Comparison of ENCODE assay signal across 24 mouse cellular contexts in the genomic region with DNA sequence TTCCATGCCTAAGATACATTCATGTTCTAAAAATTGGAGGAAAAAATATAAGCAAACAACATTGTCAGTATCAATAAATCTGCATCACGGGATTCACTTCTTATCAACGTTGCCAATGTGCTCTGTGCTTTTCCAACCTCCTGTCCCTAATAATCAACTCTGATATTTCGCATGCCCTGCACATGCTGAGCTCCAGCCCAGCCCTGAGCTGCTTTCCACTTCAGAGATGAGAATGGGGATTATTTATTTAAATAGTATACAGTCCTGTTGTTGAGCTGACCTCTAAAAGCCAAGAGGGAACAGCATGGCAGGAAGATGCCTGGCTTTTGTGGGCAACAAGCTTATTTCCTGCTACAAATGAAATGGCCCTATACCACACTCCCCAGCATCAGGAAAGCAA.
DNase-seq lines count a peak whose midpoint lies in the region; ATAC-seq and TF ChIP-seq lines count a peak whose summit lies in the region.
"Had no signal": no experiment of that assay in that cellular context is flagged by ENCODE, and none has a peak within 500 bp of the region (broad histone marks: within the 10 kb centered on the region; RNA-seq: fewer than 3 reads in every experiment).

No protein-coding gene starts in this region.

- ATAC-seq in midbrain, embryonic 12.5 days (ENCODE audit: low FRiP score, low read depth), result peak; percentile 56; the same call in 1 of the 2 replicates
- no peak for ATAC-seq in midbrain, postnatal 0 days (ENCODE audit: low FRiP score)
- peak; percentile 67; the same call in 1 of the 2 replicates for ATAC-seq in midbrain, embryonic 13.5 days
- no peak for ATAC-seq in CD4-positive, CD25-positive, alpha-beta regulatory T cell, adult 4 months
- ATAC-seq: activated CD4-positive, CD25-positive, alpha-beta regulatory T cell, adult 4 months; forebrain, embryonic 13.5 days; forebrain, postnatal 0 days; hindbrain, postnatal 0 days; Patski had no signal

- no peak overlapping the region for H3K27ac ChIP-seq in midbrain, embryonic 12.5 days (replicated peaks)
- H3K27ac ChIP-seq in midbrain, postnatal 0 days (ENCODE audit: low read depth, low read length), result no peak overlapping the region
- no peak overlapping the region for H3K27ac ChIP-seq in midbrain, embryonic 13.5 days
- H3K27ac ChIP-seq in limb, embryonic 10.5 days, result no peak overlapping the region
- H3K27ac ChIP-seq: embryonic facial prominence, embryonic 13.5 days; forebrain, embryonic 13.5 days; heart, adult 2 months; heart, embryonic 15.5 days; hindbrain, embryonic 13.5 days; hindbrain, postnatal 0 days had no signal

- WGBS in midbrain, embryonic 12.5 days, result 61% methylated on average over 3 of the region's 3 CpGs
- 48% methylated on average over 3 of the region's 3 CpGs for WGBS in midbrain, postnatal 0 days
- WGBS in midbrain, embryonic 13.5 days, result 51% methylated on average over 3 of the region's 3 CpGs
- WGBS in limb, embryonic 10.5 days, result 80% methylated on average over 3 of the region's 3 CpGs

- H3K36me3 ChIP-seq in midbrain, embryonic 12.5 days, result no peaks in the 10 kb centered on the region
- H3K36me3 ChIP-seq in midbrain, postnatal 0 days (ENCODE audit: insufficient read depth, low read length), result no peaks in the 10 kb centered on the region
- H3K36me3 ChIP-seq in midbrain, embryonic 13.5 days, result no peaks in the 10 kb centered on the region
- no peaks in the 10 kb centered on the region for H3K36me3 ChIP-seq in limb, embryonic 10.5 days
- H3K36me3 ChIP-seq: embryonic facial prominence, embryonic 13.5 days; heart, embryonic 15.5 days; hindbrain, embryonic 13.5 days had no signal

- H3K27me3 ChIP-seq in midbrain, embryonic 12.5 days, result no peaks in the 10 kb centered on the region
- no peaks in the 10 kb centered on the region for H3K27me3 ChIP-seq in midbrain, postnatal 0 days (ENCODE audit: insufficient read depth, low read length)
- no peaks in the 10 kb centered on the region for H3K27me3 ChIP-seq in midbrain, embryonic 13.5 days
- no peaks in the 10 kb centered on the region for H3K27me3 ChIP-seq in limb, embryonic 10.5 days (ENCODE audit: low read depth, poor library complexity, severe bottlenecking)
- H3K27me3 ChIP-seq: embryonic facial prominence, embryonic 13.5 days; forebrain, embryonic 13.5 days; heart, embryonic 15.5 days; hindbrain, embryonic 13.5 days; Patski had no signal

- H3K4me1 ChIP-seq in midbrain, embryonic 12.5 days, result peaks cover 3% of the 10 kb centered on the region; the same call in 1 of the 2 replicates
- H3K4me1 ChIP-seq in midbrain, postnatal 0 days (ENCODE audit: insufficient read depth, low read length), result no peaks in the 10 kb centered on the region
- peaks cover 15% of the 10 kb centered on the region for H3K4me1 ChIP-seq in midbrain, embryonic 13.5 days (replicated peaks)
- H3K4me1 ChIP-seq in limb, embryonic 10.5 days, result peaks cover 6% of the 10 kb centered on the region
- H3K4me1 ChIP-seq: heart, embryonic 15.5 days had no signal

- TF ChIP-seq CTCF in midbrain, postnatal 0 days (IDR thresholded peaks at IDR 0.05), result no peak
- no peak for TF ChIP-seq CTCF in brain, embryonic 14.5 days (IDR thresholded peaks at IDR 0.05; ENCODE audit: borderline replicate concordance, extremely low read depth, insufficient read depth, insufficient read length)

- H3K9ac ChIP-seq in midbrain, embryonic 12.5 days (replicated peaks), result no peak overlapping the region
- H3K9ac ChIP-seq in midbrain, postnatal 0 days (replicated peaks; ENCODE audit: low read length, poor library complexity, severe bottlenecking), result no peak overlapping the region
- no peak overlapping the region for H3K9ac ChIP-seq in midbrain, embryonic 13.5 days (replicated peaks)
- H3K9ac ChIP-seq: embryonic facial prominence, embryonic 13.5 days; forebrain, embryonic 13.5 days; forebrain, postnatal 0 days; heart, embryonic 15.5 days; hindbrain, embryonic 13.5 days had no signal

- DNase-seq in midbrain, postnatal 0 days (ENCODE audit: low spot score), result no peak
- DNase-seq in brain, embryonic 14.5 days (ENCODE audit: low read depth), result peak; percentile 31
- DNase-seq in kidney, postnatal 4 days, result no peak
- DNase-seq in limb, embryonic 10.5 days (ENCODE audit: low spot score), result no peak
- DNase-seq: adrenal gland, postnatal 14 days; B cell, adult 2 months; cerebellum, adult 11 months; cerebellum, adult 8-10 months; cerebellum, postnatal 25 days; forebrain, postnatal 0 days; gastrocnemius, postnatal 14 days; heart, adult 2 months; heart, postnatal 14 days had no signal

- no peaks in the 10 kb centered on the region for H3K9me3 ChIP-seq in midbrain, embryonic 12.5 days
- H3K9me3 ChIP-seq in midbrain, postnatal 0 days (ENCODE audit: low read length), result no peaks in the 10 kb centered on the region
- no peaks in the 10 kb centered on the region for H3K9me3 ChIP-seq in midbrain, embryonic 13.5 days
- no peaks in the 10 kb centered on the region for H3K9me3 ChIP-seq in limb, embryonic 10.5 days (replicated peaks)
- H3K9me3 ChIP-seq: embryonic facial prominence, embryonic 13.5 days; forebrain, embryonic 13.5 days; heart, embryonic 15.5 days; hindbrain, embryonic 13.5 days had no signal

- no peak overlapping the region for H3K4me2 ChIP-seq in midbrain, embryonic 12.5 days (replicated peaks)
- no peak overlapping the region for H3K4me2 ChIP-seq in midbrain, postnatal 0 days (ENCODE audit: low read depth, low read length, poor library complexity, severe bottlenecking)
- H3K4me2 ChIP-seq in midbrain, embryonic 13.5 days (replicated peaks), result no peak overlapping the region
- H3K4me2 ChIP-seq: embryonic facial prominence, embryonic 13.5 days; forebrain, embryonic 13.5 days; heart, embryonic 11.5 days; heart, embryonic 15.5 days; hindbrain, embryonic 13.5 days had no signal

- H3K4me3 ChIP-seq in midbrain, embryonic 12.5 days, result no peak overlapping the region
- no peak overlapping the region for H3K4me3 ChIP-seq in midbrain, postnatal 0 days (ENCODE audit: low read depth, low read length)
- no peak overlapping the region for H3K4me3 ChIP-seq in midbrain, embryonic 13.5 days (replicated peaks)
- no peak overlapping the region for H3K4me3 ChIP-seq in limb, embryonic 10.5 days
- H3K4me3 ChIP-seq: embryonic facial prominence, embryonic 13.5 days; forebrain, embryonic 13.5 days; heart, adult 2 months; heart, embryonic 15.5 days; hindbrain, embryonic 13.5 days had no signal

- no peak for TF ChIP-seq POLR2A in brain, embryonic 14.5 days (IDR thresholded peaks at IDR 0.05; ENCODE audit: borderline replicate concordance, extremely low read depth, insufficient read depth, insufficient read length, poor library complexity, severe bottlenecking)

Comparison
In these comparisons a context has a peak if more than half of its experiments do, and no peak if none do; other contexts are left out.
1. ATAC-seq: peak in midbrain, embryonic 12.5 days (single experiment) and midbrain, embryonic 13.5 days (single experiment); none in midbrain, postnatal 0 days (single experiment) and CD4-positive, CD25-positive, alpha-beta regulatory T cell, adult 4 months (single experiment).